Mouse (Mus musculus): ENCODE measurements at regions not wholly inside any gene's neighbourhood (a gene's known extent, or its start where the extent isn't known, plus 50 kb on each side); places are given as distances from the start of the nearest gene placed in this dataset.
A peak's percentile ranks its signal among the peaks of the same experiment; 100 is the strongest.

DNA sequence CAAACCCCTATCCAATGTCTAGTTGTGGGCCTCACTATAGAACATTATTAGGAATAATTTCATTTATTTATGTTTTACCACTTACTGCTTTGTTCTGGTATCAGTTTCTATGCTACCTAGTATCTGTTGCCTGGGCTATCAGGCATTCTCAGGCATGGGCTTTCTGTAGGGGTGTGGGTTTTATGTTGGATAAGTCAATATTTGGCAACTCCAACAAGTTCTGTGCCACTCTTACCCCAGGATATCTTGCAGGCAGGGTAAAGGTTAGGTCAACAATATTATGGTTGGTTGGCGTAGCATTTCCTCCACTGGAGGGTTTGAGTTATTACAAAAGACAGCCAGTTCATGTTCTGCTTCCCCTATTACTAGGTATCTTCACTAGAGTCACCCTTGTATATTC is 65.8 kb downstream of the Smim10l1 start:
- DNase-seq, result no peak

DNA sequence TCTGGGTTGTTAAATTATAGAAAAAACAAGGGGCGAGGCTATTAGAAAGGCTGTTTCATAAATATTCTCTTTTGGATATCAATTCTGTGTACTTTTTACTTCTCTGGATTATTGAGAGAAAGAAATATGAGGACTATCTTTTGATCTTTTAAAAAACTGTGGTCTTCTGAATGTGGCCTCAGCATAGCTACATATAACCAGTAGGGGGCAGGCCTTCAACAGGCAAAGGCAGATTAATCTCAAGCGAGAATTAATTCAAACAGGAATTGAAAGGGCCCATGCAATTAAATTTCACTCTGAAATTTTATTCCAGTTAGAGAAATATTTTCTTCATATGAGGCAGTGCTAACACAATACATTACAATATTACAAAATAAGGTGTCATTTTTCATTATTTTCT is 66.6 kb downstream of the Smim10l1 start:
- DNase-seq, result no peak

- peak; percentile 36 for DNase-seq
These were observed 85.8 kb upstream of the 5530400C23Rik start for GRCm38 (mm10) chr6:133206173-133206572.

Data from cerebellum, adult 9-10 months (tissue).